Comparison of ENCODE assay signal across 15 mouse cellular contexts in genomic region chr16:35357449-35357848, GRCm38 (mm10). TPM values are rescaled to one million over a fixed set of nuclear protein-coding genes. Genes with fewer than 3 reads are reported as not detected.
DNase-seq lines count a peak whose midpoint lies in the region; ATAC-seq lines count a peak whose summit lies in the region.
"Had no signal": no experiment of that assay in that cellular context is flagged by ENCODE, and none has a peak within 500 bp of the region (broad histone marks: within the 10 kb centered on the region; RNA-seq: fewer than 3 reads in every experiment).

No protein-coding gene starts in this region.

- ATAC-seq in erythroblast, adult 5-6 weeks (replicated peaks; ENCODE audit: low FRiP score, poor library complexity, severe bottlenecking) = no peak
- ATAC-seq: activated CD4-positive, CD25-positive, alpha-beta regulatory T cell, adult 4 months; forebrain, embryonic 16.5 days had no signal

- DNase-seq in adrenal gland, adult 2 months = peak; percentile 59
- no peak for DNase-seq in adrenal gland, adult 18-20 months (ENCODE audit: low spot score in 2 of 2)
- peak; percentile 14 for DNase-seq in kidney, adult 9 months
- DNase-seq in kidney, adult 8-10 months = no peak
- peak; percentile 36 to 63 for DNase-seq in adrenal gland, postnatal 36 days
- peak; percentile 7 to 45 for DNase-seq in lung, postnatal 4 days
- DNase-seq: cerebellum, adult 9-11 months; gastrocnemius, postnatal 14 days; heart, postnatal 36 days; lung, embryonic 14.5 days; thymus, adult 18-20 months; thymus, postnatal 36 days had no signal

RNA-seq across cellular contexts. Expression of gene Sec22a, which starts 6.3 kb away (rescaled TPM):
- total RNA-seq in adrenal gland, adult 2 months (2021) = 10 to 100 TPM; 21.6 to 25.1 TPM
- polyA plus RNA-seq in adrenal gland, adult 2 months (2012; rRNA removed) = 3.8 and 6.0 TPM in 2 replicates
- total RNA-seq in adrenal gland, adult 18-20 months (2021) = 10 to 100 TPM; 19.0 to 25.2 TPM
- 10 to 100 TPM; 22.2 to 32.3 TPM for total RNA-seq in adrenal gland, postnatal 36 days (2021)
- total RNA-seq in erythroblast, adult 5-6 weeks (2015; ENCODE audit: low replicate concordance) = 0.77 and 3.1 TPM in 2 replicates
- 0.42 and 1.8 TPM in 2 replicates for total RNA-seq in erythroblast, adult 5-6 weeks (2017; ENCODE audit: low replicate concordance)

Comparison
In these comparisons a context has a peak if more than half of its experiments do, and no peak if none do; other contexts are left out.
1. DNase-seq: peak in adrenal gland, adult 2 months (single experiment), kidney, adult 9 months (single experiment), adrenal gland, postnatal 36 days (2 of 2) and lung, postnatal 4 days (2 of 2); none in adrenal gland, adult 18-20 months (0 of 2) and kidney, adult 8-10 months (0 of 2).
2. RNA of gene Sec22a, which starts 6.3 kb away (total RNA-seq): 22.2 to 32.3 TPM in adrenal gland, postnatal 36 days, 19.0 to 25.2 TPM in adrenal gland, adult 18-20 months and 21.6 to 25.1 TPM in adrenal gland, adult 2 months; 0.42 to 3.1 TPM in erythroblast, adult 5-6 weeks; every median in the first group is over 4 times any median in the second.